Mouse (Mus musculus) E14TG2a.4 (cell line): Measurements from ENCODE around the gene Stxbp6.

Experiments used
- H3K27me3 ChIP-seq: 2 replicates; pipeline ENCODE4 v1.6.1; 2014; ENCODE audit warnings: low read length, control low read depth; ENCODE audit not compliant: insufficient read depth
- H3K36me3 ChIP-seq: 2 replicates; pipeline ENCODE4 v1.6.1; 2014; ENCODE audit warnings: low read length, control low read depth; ENCODE audit not compliant: insufficient read depth
- H3K4me1 ChIP-seq: replicated peaks from 2 replicates; pipeline ENCODE4 v1.6.1; 2014; ENCODE audit warnings: low read depth, low read length, control low read depth
- H3K4me3 ChIP-seq: replicated peaks from 2 replicates; pipeline ENCODE4 v1.5.1; 2014; ENCODE audit warnings: mild to moderate bottlenecking, low read length
- H3K9me3 ChIP-seq: 2 replicates; pipeline ENCODE4 v1.6.1; 2014; ENCODE audit warnings: low read length, control low read depth
- CTCF ChIP-seq: conservative IDR thresholded peaks from 2 replicates; pipeline ENCODE4 v1.5.1; 2014; ENCODE audit warnings: low read length
- NANOG ChIP-seq: IDR thresholded peaks from 2 replicates; pipeline ENCODE4 v1.6.1; 2014; ENCODE audit warnings: borderline replicate concordance, low read length, mixed read lengths
- POU5F1 ChIP-seq: IDR thresholded peaks from 2 replicates; pipeline ENCODE4 v1.6.1; 2014; ENCODE audit warnings: low read length, borderline replicate concordance

The Stxbp6 gene

GRCm38 (mm10) chr12:45047172-45047571 is 27.3 kb downstream of the Stxbp6 start:
- Histone ChIP-seq H3K36me3 (no peaks in the 10 kb centered on the region), H3K27me3 (no peaks in the 10 kb centered on the region), H3K4me3 (no peak overlapping the region), H3K9me3 (no peaks in the 10 kb centered on the region), H3K4me1 (no peaks in the 10 kb centered on the region)
- TF ChIP-seq CTCF (no peak), POU5F1 (no peak), NANOG (no peak)

- TF ChIP-seq NANOG, result no peak
- TF ChIP-seq POU5F1, result no peak
- no peak for TF ChIP-seq CTCF
- no peaks in the 10 kb centered on the region for H3K4me1 ChIP-seq
- H3K9me3 ChIP-seq, result no peaks in the 10 kb centered on the region
- no peak overlapping the region for H3K4me3 ChIP-seq
- no peaks in the 10 kb centered on the region for H3K27me3 ChIP-seq
- no peaks in the 10 kb centered on the region for H3K36me3 ChIP-seq
These were observed 29.9 kb downstream of the Stxbp6 start for GRCm38 (mm10) chr12:45044581-45044980.

- Histone ChIP-seq H3K9me3 (no peaks in the 10 kb centered on the region), H3K36me3 (no peaks in the 10 kb centered on the region), H3K4me1 (no peaks in the 10 kb centered on the region), H3K27me3 (no peaks in the 10 kb centered on the region), H3K4me3 (no peak overlapping the region)
- peak; percentile 20; the same call in 1 of the 2 replicates for TF ChIP-seq NANOG
- no peak for TF ChIP-seq POU5F1
These were observed 31.9 kb downstream of the Stxbp6 start for GRCm38 (mm10) chr12:45042591-45043091.

GRCm38 (mm10) chr12:45037496-45037895 is 37.0 kb downstream of the Stxbp6 start:
- no peak overlapping the region for H3K4me3 ChIP-seq
- no peaks in the 10 kb centered on the region for H3K36me3 ChIP-seq
- no peaks in the 10 kb centered on the region for H3K27me3 ChIP-seq
- H3K9me3 ChIP-seq, result no peaks in the 10 kb centered on the region
- TF ChIP-seq CTCF (no peak), POU5F1 (no peak), NANOG (no peak)
- H3K4me1 ChIP-seq, result no peaks in the 10 kb centered on the region

- no peaks in the 10 kb centered on the region for H3K27me3 ChIP-seq
- H3K36me3 ChIP-seq, result no peaks in the 10 kb centered on the region
- no peaks in the 10 kb centered on the region for H3K9me3 ChIP-seq
- TF ChIP-seq CTCF, result no peak
- no peak for TF ChIP-seq NANOG
- TF ChIP-seq POU5F1, result no peak
- no peaks in the 10 kb centered on the region for H3K4me1 ChIP-seq
- H3K4me3 ChIP-seq, result no peak overlapping the region
These were observed 37.4 kb downstream of the Stxbp6 start for GRCm38 (mm10) chr12:45037091-45037490.

- H3K4me1 ChIP-seq, result no peaks in the 10 kb centered on the region
- H3K9me3 ChIP-seq, result no peaks in the 10 kb centered on the region
- H3K27me3 ChIP-seq, result no peaks in the 10 kb centered on the region
- H3K36me3 ChIP-seq, result no peaks in the 10 kb centered on the region
- TF ChIP-seq CTCF (no peak), NANOG (no peak), POU5F1 (no peak)
- no peak overlapping the region for H3K4me3 ChIP-seq
These were observed 43.8 kb downstream of the Stxbp6 start for GRCm38 (mm10) chr12:45030681-45031080.

- no peaks in the 10 kb centered on the region for H3K27me3 ChIP-seq
- H3K36me3 ChIP-seq, result no peaks in the 10 kb centered on the region
- no peak for TF ChIP-seq CTCF
- TF ChIP-seq NANOG, result no peak
- TF ChIP-seq POU5F1, result no peak
- H3K4me1 ChIP-seq, result no peaks in the 10 kb centered on the region
- H3K4me3 ChIP-seq, result no peak overlapping the region
- H3K9me3 ChIP-seq, result no peaks in the 10 kb centered on the region
These were observed 48.2 kb downstream of the Stxbp6 start for GRCm38 (mm10) chr12:45026347-45026746.

- H3K9me3 ChIP-seq, result no peaks in the 10 kb centered on the region
- no peaks in the 10 kb centered on the region for H3K27me3 ChIP-seq
- no peak overlapping the region for H3K4me3 ChIP-seq
- TF ChIP-seq CTCF (no peak), NANOG (no peak), POU5F1 (no peak)
- H3K4me1 ChIP-seq, result no peaks in the 10 kb centered on the region
- H3K36me3 ChIP-seq, result no peaks in the 10 kb centered on the region
These were observed 54.5 kb downstream of the Stxbp6 start for GRCm38 (mm10) chr12:45020018-45020417.

- H3K9me3 ChIP-seq, result no peaks in the 10 kb centered on the region
- no peaks in the 10 kb centered on the region for H3K27me3 ChIP-seq
- no peak overlapping the region for H3K4me3 ChIP-seq
- H3K4me1 ChIP-seq, result no peaks in the 10 kb centered on the region
- H3K36me3 ChIP-seq, result no peaks in the 10 kb centered on the region
- no peak for TF ChIP-seq NANOG
These were observed 55.3 kb downstream of the Stxbp6 start for GRCm38 (mm10) chr12:45019059-45019822.
